Mouse (Mus musculus) CH12.LX (cell line): ENCODE measurements at regions not wholly inside any gene's neighbourhood (a gene's known extent, or its start where the extent isn't known, plus 50 kb on each side); places are given as distances from the start of the nearest gene placed in this dataset.

Source experiments
- CTCF ChIP-seq, 2 experiments: IDR thresholded peaks in 1 of 2; conservative IDR thresholded peaks in 1 of 2; 2 replicates each; pipeline ENCODE4 v1.5.1; 2011 to 2012; ENCODE audit warnings: low read depth in 2 of 2, low read length in 2 of 2, improper control_type of control experiment in 1 of 2, inconsistent platforms in 1 of 2, mild to moderate bottlenecking in 1 of 2, moderate library complexity in 1 of 2
- E2F4 ChIP-seq: IDR thresholded peaks from 2 replicates; pipeline ENCODE4 v1.6.1; 2011; ENCODE audit warnings: low read depth, low read length, improper control_type of control experiment; ENCODE audit not compliant: insufficient replicate concordance
- POLR2A ChIP-seq: IDR thresholded peaks from 2 replicates; pipeline ENCODE4 v1.6.1; 2011; ENCODE audit warnings: low read depth, mild to moderate bottlenecking, improper control_type of control experiment, low read length
- ZKSCAN1 ChIP-seq: IDR thresholded peaks from 2 replicates; pipeline ENCODE4 v1.6.1; 2012; ENCODE audit warnings: low read depth, inconsistent platforms, low read length, improper control_type of control experiment, borderline replicate concordance

GRCm38 (mm10) chr8:116137765-116138164, 367.0 kb upstream of the Dynlrb2 start:
- TF ChIP-seq ZKSCAN1: no peak
- TF ChIP-seq E2F4: no peak
- TF ChIP-seq POLR2A: no peak
- no peak for TF ChIP-seq CTCF (conservative IDR thresholded peaks at IDR 0.05 in 1 of 2, IDR thresholded peaks at IDR 0.05 in 1 of 2; ENCODE audit: low read depth in 2 of 2, low read length in 2 of 2)
